Mouse (Mus musculus): ENCODE measurements around the gene Agbl1. TPM values are rescaled to one million over a fixed set of nuclear protein-coding genes. Genes with fewer than 3 reads are reported as not detected.
"Not testable (repeated sequence)": the region's sequence is repeated elsewhere in the genome, so short reads cannot be mapped to it uniquely, and the experiment has no call there.

The Agbl1 gene
- total and polyA plus RNA-seq, 2 experiments from 2014 or later = 0.18 to 0.63 TPM

DNA sequence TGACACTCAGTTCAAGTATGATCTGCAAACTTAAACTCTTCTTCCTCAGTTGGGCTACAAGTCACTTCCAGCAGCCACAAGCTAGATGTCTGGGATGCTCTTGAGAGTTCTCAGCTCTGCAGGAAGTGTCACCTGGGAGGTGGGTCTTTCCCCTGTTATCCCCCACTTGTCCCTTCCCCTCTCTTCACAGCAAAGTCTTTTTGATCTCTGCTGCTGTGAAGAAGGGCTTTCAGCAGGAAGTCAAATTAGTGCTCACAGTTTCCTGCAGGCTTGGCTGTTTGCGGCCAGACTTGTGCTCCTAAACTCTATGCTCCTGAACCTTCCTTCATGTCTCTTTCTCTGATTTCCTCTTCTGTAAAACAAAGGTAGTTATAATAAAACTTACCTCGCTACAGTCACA is 806 bp upstream of the Agbl1 start:
- Histone ChIP-seq H3K36me3 (ENCODE audit: insufficient read depth, low read length) (no peaks in the 10 kb centered on the region), H3K4me2 (ENCODE audit: low read depth, low read length) (no peak overlapping the region), H3K27ac (no peak overlapping the region), H3K9me3 (ENCODE audit: low read length) (no peaks in the 10 kb centered on the region), H3K27me3 (ENCODE audit: insufficient read depth, low read length) (no peaks in the 10 kb centered on the region), H3K9ac (replicated peaks; ENCODE audit: low read length) (no peak overlapping the region), H3K4me3 (ENCODE audit: low read length) (no peak overlapping the region), H3K4me1 (ENCODE audit: insufficient read depth, low read length) (no peaks in the 10 kb centered on the region)
- ATAC-seq = no peak
- WGBS = 65% methylated on average over 2 of the region's 2 CpGs
- no peak for DNase-seq (ENCODE audit: low spot score)
- TF ChIP-seq CTCF (IDR thresholded peaks at IDR 0.05; ENCODE audit: low read depth) = no peak

GRCm38 (mm10) chr7:76234321-76234720 is 4.6 kb downstream of the Agbl1 start:
- 83% methylated on average over 2 of the region's 2 CpGs for WGBS
- Histone ChIP-seq H3K27me3 (ENCODE audit: insufficient read depth, low read length) (no peaks in the 10 kb centered on the region), H3K9me3 (ENCODE audit: low read length) (no peaks in the 10 kb centered on the region), H3K27ac (no peak overlapping the region), H3K4me1 (ENCODE audit: insufficient read depth, low read length) (no peaks in the 10 kb centered on the region), H3K9ac (replicated peaks; ENCODE audit: low read length) (no peak overlapping the region), H3K36me3 (ENCODE audit: insufficient read depth, low read length) (no peaks in the 10 kb centered on the region), H3K4me3 (ENCODE audit: low read length) (no peak overlapping the region), H3K4me2 (ENCODE audit: low read depth, low read length) (no peak overlapping the region)
- no peak for TF ChIP-seq CTCF (IDR thresholded peaks at IDR 0.05; ENCODE audit: low read depth)
- ATAC-seq (no peak), DNase-seq (ENCODE audit: low spot score) (no peak)

DNA sequence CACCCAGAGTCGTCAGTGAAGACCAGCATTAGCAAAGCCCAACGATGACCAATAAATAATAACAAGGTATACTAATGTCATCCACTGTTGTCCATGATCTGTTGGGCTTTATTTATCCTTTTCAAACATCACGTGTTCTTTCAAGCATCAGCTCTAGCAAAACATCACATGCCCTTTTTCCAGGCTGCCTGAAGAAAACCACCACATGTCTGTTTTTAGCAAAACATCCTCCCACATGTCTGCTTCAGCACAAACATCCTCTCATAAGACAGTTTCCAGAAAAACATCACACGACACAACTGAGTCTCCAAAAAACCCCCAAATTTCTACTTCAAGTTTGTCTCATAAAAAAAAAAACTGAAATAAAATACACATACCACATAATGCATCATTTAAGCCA is 7.8 kb downstream of the Agbl1 start:
- H3K36me3 ChIP-seq (ENCODE audit: insufficient read depth, low read length) = no peaks in the 10 kb centered on the region
- H3K27me3 ChIP-seq (ENCODE audit: insufficient read depth, low read length) = no peaks in the 10 kb centered on the region
- no peak overlapping the region for H3K4me2 ChIP-seq (ENCODE audit: low read depth, low read length)
- H3K27ac ChIP-seq = no peak overlapping the region
- no peak for DNase-seq (ENCODE audit: low spot score)
- no peaks in the 10 kb centered on the region for H3K9me3 ChIP-seq (ENCODE audit: low read length)
- no peak for TF ChIP-seq CTCF (IDR thresholded peaks at IDR 0.05; ENCODE audit: low read depth)
- H3K4me3 ChIP-seq (ENCODE audit: low read length) = no peak overlapping the region
- no peaks in the 10 kb centered on the region for H3K4me1 ChIP-seq (ENCODE audit: insufficient read depth, low read length)
- no peak overlapping the region for H3K9ac ChIP-seq (replicated peaks; ENCODE audit: low read length)
- 89% methylated on average over 4 of the region's 4 CpGs for WGBS
- ATAC-seq = no peak

DNA sequence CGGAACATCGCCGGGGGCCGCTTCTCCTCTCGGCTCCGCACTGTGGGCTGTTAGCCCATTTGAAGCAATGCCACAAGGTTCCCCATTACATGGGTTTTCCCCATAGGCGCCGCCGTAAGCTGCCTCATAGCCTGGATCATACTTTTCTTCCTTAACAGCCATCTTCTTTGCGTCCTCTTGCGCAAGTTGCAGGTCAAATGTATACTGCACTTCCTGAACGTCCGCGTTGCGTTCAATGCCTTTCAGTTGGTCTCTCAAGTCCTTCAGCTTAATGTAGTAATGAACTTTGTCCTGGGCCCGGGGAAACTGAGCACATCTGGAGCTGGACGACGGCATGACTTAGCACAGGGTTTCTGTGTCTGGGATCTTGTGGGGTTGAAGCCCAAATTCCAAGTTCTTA is 15.2 kb downstream of the Agbl1 start:
- not testable (repeated sequence) for ATAC-seq; H3K4me1 ChIP-seq (ENCODE audit: insufficient read depth, low read length); DNase-seq (ENCODE audit: low spot score)

GRCm38 (mm10) chr7:76275061-76275460 is 45.4 kb downstream of the Agbl1 start:
- Histone ChIP-seq H3K36me3 (ENCODE audit: insufficient read depth, low read length) (no peaks in the 10 kb centered on the region), H3K27me3 (ENCODE audit: insufficient read depth, low read length) (no peaks in the 10 kb centered on the region), H3K27ac (no peak overlapping the region), H3K4me3 (ENCODE audit: low read length) (no peak overlapping the region), H3K9ac (replicated peaks; ENCODE audit: low read length) (no peak overlapping the region), H3K4me2 (ENCODE audit: low read depth, low read length) (no peak overlapping the region), H3K9me3 (ENCODE audit: low read length) (no peaks in the 10 kb centered on the region), H3K4me1 (ENCODE audit: insufficient read depth, low read length) (no peaks in the 10 kb centered on the region)
- DNase-seq (ENCODE audit: low spot score) = peak; percentile 5
- no peak for ATAC-seq
- TF ChIP-seq CTCF (IDR thresholded peaks at IDR 0.05; ENCODE audit: low read depth) = no peak

More for the DNA sequence above, 15.2 kb downstream of the Agbl1 start:
- 94% methylated on average over 15 of the region's 18 CpGs for WGBS
- H3K4me2 ChIP-seq (ENCODE audit: low read depth, low read length); H3K9ac ChIP-seq (replicated peaks; ENCODE audit: low read length); H3K27ac ChIP-seq; H3K9me3 ChIP-seq (ENCODE audit: low read length); H3K36me3 ChIP-seq (ENCODE audit: insufficient read depth, low read length); H3K27me3 ChIP-seq (ENCODE audit: insufficient read depth, low read length); H3K4me3 ChIP-seq (ENCODE audit: low read length): not testable (repeated sequence)

GRCm38 (mm10) chr7:76282831-76283230 is 53.1 kb downstream of the Agbl1 start:
- peak; percentile 9; the same call in 1 of the 2 replicates for TF ChIP-seq CTCF (IDR thresholded peaks at IDR 0.05; ENCODE audit: low read depth)
- no peaks in the 10 kb centered on the region for H3K27me3 ChIP-seq (ENCODE audit: insufficient read depth, low read length)
- no peak for ATAC-seq
- no peaks in the 10 kb centered on the region for H3K36me3 ChIP-seq (ENCODE audit: insufficient read depth, low read length)
- no peaks in the 10 kb centered on the region for H3K4me1 ChIP-seq (ENCODE audit: insufficient read depth, low read length)
- H3K27ac ChIP-seq = no peak overlapping the region
- DNase-seq (ENCODE audit: low spot score) = no peak
- 37% methylated on average over 2 of the region's 2 CpGs for WGBS
- H3K9ac ChIP-seq (replicated peaks; ENCODE audit: low read length) = no peak overlapping the region
- no peaks in the 10 kb centered on the region for H3K9me3 ChIP-seq (ENCODE audit: low read length)
- no peak overlapping the region for H3K4me2 ChIP-seq (ENCODE audit: low read depth, low read length)
- no peak overlapping the region for H3K4me3 ChIP-seq (ENCODE audit: low read length)

DNA sequence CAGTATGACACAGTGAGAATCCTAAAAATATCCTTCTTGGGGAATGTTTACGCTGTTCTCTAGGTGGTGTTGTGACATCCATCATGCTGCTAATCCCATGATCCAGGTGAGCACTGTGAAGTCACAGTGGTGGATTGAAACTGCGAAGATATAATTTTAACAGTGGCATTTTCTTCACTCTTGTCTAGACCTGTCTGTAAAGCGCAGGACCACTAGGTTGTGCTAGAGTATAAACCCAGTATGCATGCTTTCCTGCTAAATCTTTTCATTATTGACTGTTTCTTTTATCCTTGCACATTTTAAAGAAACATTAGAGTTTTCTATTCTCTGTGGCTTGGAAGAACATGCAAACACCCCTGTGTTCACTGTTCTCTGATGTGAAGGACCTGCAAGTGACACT is 57.8 kb downstream of the Agbl1 start:
- no peaks in the 10 kb centered on the region for H3K27me3 ChIP-seq (ENCODE audit: insufficient read depth, low read length)
- 77% methylated on average over 3 of the region's 3 CpGs for WGBS
- H3K9ac ChIP-seq (replicated peaks; ENCODE audit: low read length) = no peak overlapping the region
- DNase-seq (ENCODE audit: low spot score) (peak; percentile 71), ATAC-seq (no peak)
- TF ChIP-seq CTCF (IDR thresholded peaks at IDR 0.05; ENCODE audit: low read depth) = peak; percentile 73
- no peak overlapping the region for H3K4me3 ChIP-seq (ENCODE audit: low read length)
- no peaks in the 10 kb centered on the region for H3K4me1 ChIP-seq (ENCODE audit: insufficient read depth, low read length)
- no peak overlapping the region for H3K4me2 ChIP-seq (ENCODE audit: low read depth, low read length)
- no peak overlapping the region for H3K27ac ChIP-seq
- H3K36me3 ChIP-seq (ENCODE audit: insufficient read depth, low read length) = no peaks in the 10 kb centered on the region
- no peaks in the 10 kb centered on the region for H3K9me3 ChIP-seq (ENCODE audit: low read length)

Measured in hindbrain, postnatal 0 days (tissue).